ENCODE assay signal across 11 mouse cellular contexts in the genomic region with DNA sequence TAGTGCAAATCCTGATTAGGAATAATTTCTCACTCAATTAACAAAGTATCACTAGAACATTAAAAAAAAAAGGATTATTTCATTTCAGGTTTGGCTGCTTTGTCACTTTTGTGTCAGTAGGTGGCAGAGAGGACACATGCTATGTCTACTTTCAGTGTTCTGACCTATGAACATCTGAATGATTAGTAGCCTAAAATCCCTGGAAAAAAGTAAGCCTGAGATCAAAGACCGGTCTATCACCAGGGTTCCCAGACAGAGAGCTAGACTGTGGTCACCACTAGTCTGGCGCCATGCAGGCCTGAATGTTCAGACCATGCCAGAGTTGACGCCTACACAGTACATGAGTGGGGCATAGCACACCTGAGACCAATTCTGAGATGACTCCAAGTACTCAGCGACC. TPM values are rescaled to one million over a fixed set of nuclear protein-coding genes. Genes with fewer than 3 reads are reported as not detected.
DNase-seq lines count a peak whose midpoint lies in the region; ATAC-seq lines count a peak whose summit lies in the region.
"Had no signal": no experiment of that assay in that cellular context is flagged by ENCODE, and none has a peak within 500 bp of the region (broad histone marks: within the 10 kb centered on the region; RNA-seq: fewer than 3 reads in every experiment).

No protein-coding gene starts in this region.

- H3K4me2 ChIP-seq in hindbrain, embryonic 16.5 days (ENCODE audit: low read length), result no peak overlapping the region
- H3K4me2 ChIP-seq in hindbrain, embryonic 13.5 days, result no peak overlapping the region
- H3K4me2 ChIP-seq: embryonic facial prominence, embryonic 13.5 days; limb, embryonic 15.5 days had no signal

- H3K9ac ChIP-seq in hindbrain, embryonic 16.5 days (ENCODE audit: low read depth, low read length), result no peak overlapping the region
- H3K9ac ChIP-seq in hindbrain, embryonic 13.5 days, result no peak overlapping the region
- H3K9ac ChIP-seq: embryonic facial prominence, embryonic 13.5 days; limb, embryonic 15.5 days had no signal

- H3K27ac ChIP-seq in hindbrain, embryonic 16.5 days (ENCODE audit: low read depth, low read length), result no peak overlapping the region
- H3K27ac ChIP-seq in hindbrain, embryonic 13.5 days, result no peak overlapping the region
- H3K27ac ChIP-seq: embryonic facial prominence, embryonic 13.5 days; limb, embryonic 15.5 days had no signal

- H3K36me3 ChIP-seq in hindbrain, embryonic 16.5 days (ENCODE audit: control insufficient read depth, insufficient read depth, low read length), result no peaks in the 10 kb centered on the region
- no peaks in the 10 kb centered on the region for H3K36me3 ChIP-seq in hindbrain, embryonic 13.5 days
- H3K36me3 ChIP-seq: embryonic facial prominence, embryonic 13.5 days; limb, embryonic 15.5 days had no signal

- no peaks in the 10 kb centered on the region for H3K27me3 ChIP-seq in hindbrain, embryonic 16.5 days (replicated peaks; ENCODE audit: control insufficient read depth, insufficient read depth, low read length)
- no peaks in the 10 kb centered on the region for H3K27me3 ChIP-seq in hindbrain, embryonic 13.5 days
- H3K27me3 ChIP-seq: embryonic facial prominence, embryonic 13.5 days; limb, embryonic 15.5 days had no signal

- H3K4me1 ChIP-seq in hindbrain, embryonic 16.5 days (ENCODE audit: control insufficient read depth, insufficient read depth, low read depth, low read length), result peaks cover 5% of the 10 kb centered on the region; the same call in 1 of the 2 replicates
- peaks cover 11% of the 10 kb centered on the region for H3K4me1 ChIP-seq in hindbrain, embryonic 13.5 days (replicated peaks)

- no peaks in the 10 kb centered on the region for H3K9me3 ChIP-seq in hindbrain, embryonic 16.5 days (ENCODE audit: control insufficient read depth, low read length)
- no peaks in the 10 kb centered on the region for H3K9me3 ChIP-seq in hindbrain, embryonic 13.5 days
- H3K9me3 ChIP-seq: embryonic facial prominence, embryonic 13.5 days; limb, embryonic 15.5 days had no signal

- peak; percentile 31 for DNase-seq in thymus, postnatal 4 days
- no peak for DNase-seq in thymus, postnatal 10 days (ENCODE audit: low spot score in 2 of 2)
- no peak for DNase-seq in layer of hippocampus, adult 9-11 months
- DNase-seq in cerebellum, postnatal 4 days (ENCODE audit: low spot score in 2 of 2), result no peak
- DNase-seq in urinary bladder, adult 18-20 months (ENCODE audit: low spot score in 2 of 2), result no peak
- DNase-seq: thymus, postnatal 14 days had no signal

- WGBS in hindbrain, embryonic 16.5 days, result 72% methylated on average over 4 of the region's 4 CpGs
- WGBS in hindbrain, embryonic 13.5 days, result 79% methylated on average over 4 of the region's 4 CpGs

- H3K4me3 ChIP-seq in hindbrain, embryonic 16.5 days (ENCODE audit: low read length), result no peak overlapping the region
- no peak overlapping the region for H3K4me3 ChIP-seq in hindbrain, embryonic 13.5 days
- H3K4me3 ChIP-seq: embryonic facial prominence, embryonic 13.5 days; limb, embryonic 15.5 days had no signal

- peak; percentile 45; the same call in 1 of the 2 replicates for ATAC-seq in hindbrain, embryonic 16.5 days
- ATAC-seq in hindbrain, embryonic 13.5 days (ENCODE audit: low FRiP score), result no peak
- ATAC-seq in inflammation-experienced regulatory T-cells, adult 6 months, result peak; percentile 75

RNA-seq across cellular contexts. Expression of gene Tpp2, which starts 30.6 kb away (rescaled TPM):
- 55.1 and 59.5 TPM in 2 replicates for polyA plus RNA-seq in hindbrain, embryonic 16.5 days (2015; fragmentation: Nextera tagmentation; extraction: Ambion mirVana)
- 66.2 and 66.4 TPM in 2 replicates for polyA plus RNA-seq in hindbrain, embryonic 13.5 days (2015; fragmentation: Nextera tagmentation; extraction: Ambion mirVana)
- 100 to 1,000 TPM; 116 to 130 (median 128) TPM for polyA plus RNA-seq in inflammation-experienced regulatory T-cells, adult 6 months (2017; shearing (Covaris generic))
